Mouse (Mus musculus): ENCODE measurements around the gene Bhlhe41. TPM values are rescaled to one million over a fixed set of nuclear protein-coding genes. Genes with fewer than 3 reads are reported as not detected.

The Bhlhe41 gene
- total and polyA plus RNA-seq, 2 experiments from 2014 or later, result 0.95 to 9.3 TPM

DNA sequence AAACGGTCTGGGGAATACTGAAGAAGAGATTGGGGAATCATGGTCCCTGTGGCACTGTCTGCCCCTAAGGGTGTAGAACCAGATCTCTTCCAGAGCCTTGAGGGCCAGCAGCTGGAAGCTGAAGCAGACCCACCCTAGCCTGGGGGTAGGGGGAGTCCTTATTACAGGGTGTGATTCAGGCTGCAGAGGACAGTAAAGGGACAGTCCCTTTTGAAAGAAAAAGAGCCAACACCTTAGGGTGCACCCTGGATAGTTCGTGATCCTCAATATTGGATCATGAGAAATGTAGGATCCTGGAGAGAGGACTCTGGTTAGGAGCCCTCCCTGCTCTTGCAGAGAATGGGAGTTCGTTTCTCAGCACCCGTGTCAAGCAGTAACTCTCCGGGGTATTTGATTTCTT lies 39.3 kb upstream of the Bhlhe41 start:
- DNase-seq (ENCODE audit: low spot score), result no peak
- Histone ChIP-seq H3K36me3 (replicated peaks; ENCODE audit: control insufficient read depth, insufficient read depth, low read length) (no peaks in the 10 kb centered on the region), H3K27me3 (ENCODE audit: control insufficient read depth, insufficient read depth, low read length) (no peaks in the 10 kb centered on the region), H3K9ac (replicated peaks; ENCODE audit: low read depth, low read length) (no peak overlapping the region), H3K4me1 (ENCODE audit: control insufficient read depth, insufficient read depth) (no peaks in the 10 kb centered on the region), H3K4me2 (ENCODE audit: low read depth, low read length) (no peak overlapping the region), H3K9me3 (replicated peaks; ENCODE audit: control insufficient read depth, low read length) (no peaks in the 10 kb centered on the region), H3K4me3 (ENCODE audit: low read depth, low read length) (no peak overlapping the region), H3K27ac (ENCODE audit: low read depth) (no peak overlapping the region)
- ATAC-seq (ENCODE audit: insufficient read depth, low read depth), result no peak
- TF ChIP-seq CTCF (IDR thresholded peaks at IDR 0.05; ENCODE audit: low read depth), result no peak
- TF ChIP-seq EP300 (IDR thresholded peaks at IDR 0.05; ENCODE audit: low read depth), result no peak
- WGBS, result 77% methylated on average over 5 of the region's 5 CpGs

GRCm38 (mm10) chr6:145904169-145904568 lies 38.8 kb upstream of the Bhlhe41 start:
- ATAC-seq (ENCODE audit: insufficient read depth, low read depth) (no peak), DNase-seq (ENCODE audit: low spot score) (no peak)
- Histone ChIP-seq H3K27me3 (ENCODE audit: control insufficient read depth, insufficient read depth, low read length) (no peaks in the 10 kb centered on the region), H3K9ac (replicated peaks; ENCODE audit: low read depth, low read length) (no peak overlapping the region), H3K4me1 (ENCODE audit: control insufficient read depth, insufficient read depth) (no peaks in the 10 kb centered on the region), H3K9me3 (replicated peaks; ENCODE audit: control insufficient read depth, low read length) (no peaks in the 10 kb centered on the region), H3K4me2 (ENCODE audit: low read depth, low read length) (no peak overlapping the region), H3K27ac (ENCODE audit: low read depth) (no peak overlapping the region), H3K4me3 (ENCODE audit: low read depth, low read length) (no peak overlapping the region), H3K36me3 (replicated peaks; ENCODE audit: control insufficient read depth, insufficient read depth, low read length) (no peaks in the 10 kb centered on the region)
- no peak for TF ChIP-seq CTCF (IDR thresholded peaks at IDR 0.05; ENCODE audit: low read depth)
- TF ChIP-seq EP300 (IDR thresholded peaks at IDR 0.05; ENCODE audit: low read depth), result no peak
- WGBS, result 90% methylated on average over 5 of the region's 5 CpGs

- Histone ChIP-seq H3K4me1 (ENCODE audit: control insufficient read depth, insufficient read depth) (no peaks in the 10 kb centered on the region), H3K4me2 (ENCODE audit: low read depth, low read length) (no peak overlapping the region), H3K27me3 (ENCODE audit: control insufficient read depth, insufficient read depth, low read length) (no peaks in the 10 kb centered on the region), H3K9ac (replicated peaks; ENCODE audit: low read depth, low read length) (no peak overlapping the region), H3K36me3 (replicated peaks; ENCODE audit: control insufficient read depth, insufficient read depth, low read length) (no peaks in the 10 kb centered on the region), H3K9me3 (replicated peaks; ENCODE audit: control insufficient read depth, low read length) (no peaks in the 10 kb centered on the region), H3K27ac (ENCODE audit: low read depth) (no peak overlapping the region), H3K4me3 (ENCODE audit: low read depth, low read length) (no peak overlapping the region)
- ATAC-seq (ENCODE audit: insufficient read depth, low read depth) (no peak), DNase-seq (ENCODE audit: low spot score) (no peak)
- WGBS, result 63% methylated on average over 8 of the region's 8 CpGs
- no peak for TF ChIP-seq EP300 (IDR thresholded peaks at IDR 0.05; ENCODE audit: low read depth)
- TF ChIP-seq CTCF (IDR thresholded peaks at IDR 0.05; ENCODE audit: low read depth), result no peak
Observed at GRCm38 (mm10) chr6:145894669-145895342, 29.4 kb upstream of the Bhlhe41 start.

DNA sequence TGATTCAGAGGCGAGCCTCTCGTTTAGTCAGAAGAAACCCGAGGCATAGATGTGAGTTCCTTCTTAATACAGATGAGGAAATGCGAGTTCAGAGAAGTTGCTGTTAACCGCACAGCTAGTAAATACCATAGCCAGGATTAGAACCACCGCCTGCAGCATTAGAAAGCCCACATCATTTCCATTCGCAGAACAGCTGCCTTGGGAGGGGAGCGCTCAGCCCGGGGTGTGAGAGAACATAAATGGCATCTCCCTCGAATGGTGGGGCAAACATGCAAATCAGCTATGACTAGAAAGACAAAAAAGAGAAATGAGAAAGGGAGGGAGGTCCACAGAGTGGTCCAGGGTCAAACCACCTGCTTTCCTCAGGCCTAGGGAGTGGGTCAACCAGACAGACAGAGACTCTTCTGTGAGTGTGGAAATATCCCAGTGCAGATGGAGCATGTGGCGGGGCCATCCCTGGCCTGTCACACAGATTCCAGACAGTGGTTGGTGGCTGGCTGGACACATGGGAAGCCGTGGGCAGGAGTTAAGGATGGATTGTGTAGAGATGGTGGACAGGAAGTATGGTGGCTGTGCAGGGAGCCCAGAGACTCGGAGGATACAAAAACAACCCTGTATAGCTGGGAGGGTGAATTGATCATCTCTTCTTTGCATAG lies 28.1 kb upstream of the Bhlhe41 start:
- no peaks in the 10 kb centered on the region for H3K36me3 ChIP-seq (replicated peaks; ENCODE audit: control insufficient read depth, insufficient read depth, low read length)
- TF ChIP-seq CTCF (IDR thresholded peaks at IDR 0.05; ENCODE audit: low read depth) (no peak), EP300 (IDR thresholded peaks at IDR 0.05; ENCODE audit: low read depth) (no peak)
- no peak overlapping the region for H3K9ac ChIP-seq (replicated peaks; ENCODE audit: low read depth, low read length)
- H3K4me2 ChIP-seq (ENCODE audit: low read depth, low read length), result no peak overlapping the region
- ATAC-seq (ENCODE audit: insufficient read depth, low read depth) (no peak), DNase-seq (ENCODE audit: low spot score) (no peak)
- no peaks in the 10 kb centered on the region for H3K9me3 ChIP-seq (replicated peaks; ENCODE audit: control insufficient read depth, low read length)
- H3K27ac ChIP-seq (ENCODE audit: low read depth), result no peak overlapping the region
- H3K4me3 ChIP-seq (ENCODE audit: low read depth, low read length), result no peak overlapping the region
- WGBS, result 83% methylated on average over 13 of the region's 13 CpGs
- no peaks in the 10 kb centered on the region for H3K27me3 ChIP-seq (ENCODE audit: control insufficient read depth, insufficient read depth, low read length)
- no peaks in the 10 kb centered on the region for H3K4me1 ChIP-seq (ENCODE audit: control insufficient read depth, insufficient read depth)

GRCm38 (mm10) chr6:145892381-145893265 lies 27.3 kb upstream of the Bhlhe41 start:
- TF ChIP-seq EP300 (IDR thresholded peaks at IDR 0.05; ENCODE audit: low read depth), result no peak
- no peak for TF ChIP-seq CTCF (IDR thresholded peaks at IDR 0.05; ENCODE audit: low read depth)
- no peak overlapping the region for H3K27ac ChIP-seq (ENCODE audit: low read depth)
- no peaks in the 10 kb centered on the region for H3K27me3 ChIP-seq (ENCODE audit: control insufficient read depth, insufficient read depth, low read length)
- H3K4me1 ChIP-seq (ENCODE audit: control insufficient read depth, insufficient read depth), result no peaks in the 10 kb centered on the region
- no peaks in the 10 kb centered on the region for H3K36me3 ChIP-seq (replicated peaks; ENCODE audit: control insufficient read depth, insufficient read depth, low read length)
- no peak overlapping the region for H3K9ac ChIP-seq (replicated peaks; ENCODE audit: low read depth, low read length)
- no peak overlapping the region for H3K4me3 ChIP-seq (ENCODE audit: low read depth, low read length)
- H3K4me2 ChIP-seq (ENCODE audit: low read depth, low read length), result no peak overlapping the region
- DNase-seq (ENCODE audit: low spot score) (no peak), ATAC-seq (ENCODE audit: insufficient read depth, low read depth) (no peak)
- 88% methylated on average over 20 of the region's 20 CpGs for WGBS
- no peaks in the 10 kb centered on the region for H3K9me3 ChIP-seq (replicated peaks; ENCODE audit: control insufficient read depth, low read length)
